ENCODE assay signal across 1 mouse cellular context in the genomic region with DNA sequence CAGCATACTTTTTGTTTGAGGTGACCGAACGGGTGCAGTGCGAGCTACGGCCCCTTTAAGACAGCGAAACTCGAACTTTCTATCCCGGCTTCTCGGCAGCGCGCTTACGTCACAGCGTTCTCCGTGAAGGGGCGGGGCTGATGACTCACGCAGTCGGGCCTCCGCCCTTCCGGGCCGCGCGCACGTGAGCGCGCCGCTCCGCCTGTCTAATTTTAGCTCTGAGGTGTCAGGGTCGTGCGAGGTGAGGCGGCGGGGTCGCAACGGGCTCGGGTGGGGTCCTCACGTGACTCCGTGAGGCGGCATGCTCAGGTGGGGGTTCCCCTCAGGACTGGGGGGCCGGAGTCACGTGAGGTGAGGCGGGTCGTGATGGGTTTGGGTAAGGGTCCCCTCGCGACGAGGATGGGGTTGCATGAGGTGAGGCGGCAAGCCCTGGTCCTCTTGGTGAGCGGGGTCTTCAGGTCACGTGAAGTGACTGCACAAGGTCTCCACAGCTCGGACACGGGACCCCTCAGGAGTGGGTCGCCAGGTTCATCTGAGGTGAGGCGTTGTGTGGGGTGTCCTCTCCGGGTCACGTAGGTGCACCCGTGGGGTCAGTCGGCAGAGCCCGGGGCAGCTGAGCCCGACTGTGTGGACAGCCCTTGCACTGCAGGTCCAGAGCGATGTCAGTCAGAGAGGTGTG.
TF ChIP-seq lines count a peak whose summit lies in the region.

No protein-coding gene starts in this region.

TF ChIP-seq in CH12.LX, 34 proteins besides CTCF, POLR2A, EP300 and RAD21 (continued from another document):
- TF ChIP-seq KAT2A (IDR thresholded peaks at IDR 0.05; ENCODE audit: insufficient replicate concordance, low read length) = 0 out of 2 replicates have a peak, but pooled peaks have one; percentile 19
- peak; percentile 44; the same call in 1 of the 2 replicates for TF ChIP-seq UBTF (IDR thresholded peaks at IDR 0.05; ENCODE audit: low read depth, low read length)
- peak; percentile 29; the same call in 1 of the 2 replicates for TF ChIP-seq JUND (conservative IDR thresholded peaks at IDR 0.05; ENCODE audit: low read depth, low read length)
- peak; percentile 71 for TF ChIP-seq USF1 (IDR thresholded peaks at IDR 0.05; ENCODE audit: low read depth, low read length)
- peak; percentile 57 for TF ChIP-seq IRF4 (IDR thresholded peaks at IDR 0.05; ENCODE audit: low read depth, low read length)
- TF ChIP-seq CHD2 (IDR thresholded peaks at IDR 0.05; ENCODE audit: low read length) = no peak
- TF ChIP-seq ETS1 (conservative IDR thresholded peaks at IDR 0.05; ENCODE audit: low read depth, low read length) = peak; percentile 92
- peak; percentile 61; the same call in 1 of the 2 replicates for TF ChIP-seq TCF12 (IDR thresholded peaks at IDR 0.05; ENCODE audit: low read depth, low read length)
- peak; percentile 11; the same call in 1 of the 2 replicates for TF ChIP-seq SMC3 (IDR thresholded peaks at IDR 0.05; ENCODE audit: low read depth, low read length)
- TF ChIP-seq RCOR1 (conservative IDR thresholded peaks at IDR 0.05; ENCODE audit: low read depth, low read length) = 0 out of 2 replicates have a peak, but pooled peaks have one; percentile 79
- peak; percentile 40; the same call in 1 of the 2 replicates for TF ChIP-seq JUN (IDR thresholded peaks at IDR 0.05; ENCODE audit: insufficient read depth, low read depth, low read length)
- TF ChIP-seq MEF2A (IDR thresholded peaks at IDR 0.05; ENCODE audit: borderline replicate concordance, low read depth, low read length) = peak; percentile 98
- TF ChIP-seq BHLHE40 (IDR thresholded peaks at IDR 0.05; ENCODE audit: low read depth, low read length) = peak; percentile 100
- no peak for TF ChIP-seq E2F4 (IDR thresholded peaks at IDR 0.05; ENCODE audit: insufficient replicate concordance, low read depth, low read length)
- TF ChIP-seq HCFC1 (IDR thresholded peaks at IDR 0.05; ENCODE audit: low read depth, low read length) = peak; percentile 70
- no peak for TF ChIP-seq CHD1 (IDR thresholded peaks at IDR 0.05; ENCODE audit: low read depth, low read length)
- no peak; the same call in 1 of the 2 replicates for TF ChIP-seq NELFE (IDR thresholded peaks at IDR 0.05; ENCODE audit: low read depth, low read length)
TF ChIP-seq in CH12.LX: peak in this region for 20.
